Mouse (Mus musculus) inflammation-experienced regulatory T-cells, adult 6 months (primary cell): ENCODE data around the gene Cyp2d22. TPM values are rescaled to one million over a fixed set of nuclear protein-coding genes. Genes with fewer than 3 reads are reported as not detected.
A peak's percentile ranks its signal among the peaks of the same experiment; 100 is the strongest.
"Not testable (repeated sequence)": the region's sequence is repeated elsewhere in the genome, so short reads cannot be mapped to it uniquely, and the experiment has no call there.

Source experiments
- ATAC-seq: one replicate; pipeline ENCODE4 v1.8.0; 2017
- polyA plus RNA-seq, 3 experiments: library from polyadenylated mRNA; unstranded; fragments of 100-300 nt; shearing (Covaris generic); gene quantifications; one replicate each; pipeline ENCODE4 v1.2.1; 2017

Gene Cyp2d22
- polyA plus RNA-seq, 3 experiments from 2014 or later = 2.6 to 3.5 TPM; not detected in 1

DNA sequence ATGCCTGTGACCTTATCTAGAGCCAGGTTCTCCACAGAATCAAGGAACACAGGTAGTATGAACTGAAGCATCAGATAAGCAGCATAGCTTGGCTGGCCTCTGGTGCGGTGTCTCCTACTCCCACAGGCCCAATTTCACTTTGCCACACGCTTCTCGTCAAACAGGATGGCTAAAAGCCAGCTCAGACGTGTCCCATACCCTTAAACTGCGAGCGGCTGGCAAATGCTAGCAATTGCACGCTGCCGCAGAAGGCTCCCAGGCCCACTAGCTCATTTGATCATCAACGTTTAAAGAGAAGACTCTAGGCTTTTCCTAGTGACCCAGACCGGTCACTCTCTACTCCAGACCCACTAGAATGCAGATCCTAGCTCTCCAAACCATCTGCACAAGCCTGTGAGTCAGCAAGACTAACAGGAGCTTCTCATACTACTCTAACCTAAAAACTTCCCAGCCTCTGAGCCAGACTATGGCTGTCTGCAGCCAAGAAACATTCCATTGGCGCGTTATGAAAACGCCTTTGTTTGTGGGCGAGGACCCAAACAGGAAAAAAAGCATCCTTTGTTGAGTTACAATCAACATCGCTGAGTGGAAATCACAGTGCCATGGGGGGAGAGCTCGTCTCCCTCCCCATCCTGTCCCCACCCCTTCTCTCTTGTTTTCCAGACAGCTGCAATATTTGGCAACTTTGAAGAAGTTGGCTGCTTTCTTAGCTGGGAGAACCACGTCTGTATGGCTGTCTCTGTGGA, 3.5 kb downstream of the Cyp2d22 start:
- ATAC-seq = no peak

DNA sequence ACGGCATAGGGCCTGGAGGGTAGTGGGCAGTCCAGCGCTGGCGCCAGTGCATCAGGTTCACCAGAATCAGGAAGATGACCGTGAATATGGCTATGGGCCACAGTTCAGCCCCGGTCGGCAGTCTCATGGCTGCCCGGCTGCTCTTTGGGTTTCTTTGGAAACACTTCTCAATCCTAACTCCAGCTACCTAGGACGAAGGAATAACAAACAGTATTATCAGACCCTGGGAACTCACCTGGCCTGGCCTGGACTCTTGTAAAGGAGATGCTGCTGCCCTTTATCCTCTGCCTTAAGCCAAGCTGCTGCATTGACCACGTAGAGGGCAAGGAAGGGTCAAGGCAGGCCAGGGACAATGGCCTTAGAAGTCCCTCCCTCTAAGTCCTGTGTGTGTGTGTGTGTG, 4.2 kb downstream of the Cyp2d22 start:
- no peak for ATAC-seq

DNA sequence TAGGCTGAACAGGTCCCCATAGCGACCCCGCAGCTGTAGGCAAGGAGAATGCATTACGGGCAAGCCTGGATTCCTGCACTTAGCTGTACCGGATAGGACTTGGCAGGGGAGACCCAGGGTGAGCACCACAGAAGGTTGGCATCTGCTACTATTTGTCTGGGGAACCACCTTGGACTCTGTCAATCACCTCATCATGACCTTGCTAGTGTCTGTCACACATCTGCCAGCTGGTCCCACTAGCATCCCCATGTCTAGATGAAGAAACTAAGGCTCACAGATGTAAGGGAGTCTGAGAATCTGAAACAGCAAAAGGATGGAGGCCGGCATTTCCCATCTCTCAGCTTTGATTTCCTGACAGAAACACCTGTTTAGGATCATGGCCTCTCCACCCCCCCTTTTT, 5.6 kb downstream of the Cyp2d22 start:
- ATAC-seq = no peak

DNA sequence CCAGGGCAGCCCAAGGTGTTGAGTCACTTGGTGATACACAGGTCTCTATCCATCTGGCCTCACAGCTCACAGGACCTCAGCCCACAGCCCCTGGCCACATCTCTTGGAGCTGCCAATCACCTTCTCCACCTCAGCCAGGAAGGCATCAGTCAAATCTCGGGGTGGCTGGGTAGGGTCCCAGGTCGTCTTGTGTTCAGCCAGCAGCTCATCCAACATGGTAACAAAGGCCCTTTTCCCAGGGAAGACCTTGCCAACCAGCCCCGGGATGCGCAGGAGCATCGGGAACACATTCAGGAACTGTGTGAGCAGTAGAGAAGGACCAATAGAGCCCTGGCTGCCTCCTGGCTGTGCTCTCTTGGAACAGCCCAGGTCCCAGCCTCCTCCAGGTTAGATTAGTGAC, 7.1 kb downstream of the Cyp2d22 start:
- ATAC-seq = no peak

DNA sequence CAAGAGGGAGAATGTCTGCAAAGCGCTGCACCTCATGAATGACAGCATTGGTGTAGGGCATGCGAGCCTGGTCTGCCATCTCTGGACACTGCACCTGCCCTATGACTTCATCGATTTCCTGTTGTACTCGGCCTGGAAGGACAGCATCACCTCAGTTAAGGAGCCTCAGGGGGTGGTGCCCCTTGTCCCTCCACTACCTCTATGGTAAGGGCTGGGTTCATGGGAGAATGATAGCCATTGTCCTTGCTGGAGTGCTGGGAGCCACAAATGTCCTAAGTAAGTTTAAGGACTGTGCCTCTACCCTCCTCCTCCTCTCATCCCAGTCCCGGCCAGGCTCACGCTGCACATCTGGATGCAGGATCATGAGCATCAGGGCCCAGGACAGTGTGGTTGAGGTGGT, 7.6 kb downstream of the Cyp2d22 start:
- no peak for ATAC-seq

DNA sequence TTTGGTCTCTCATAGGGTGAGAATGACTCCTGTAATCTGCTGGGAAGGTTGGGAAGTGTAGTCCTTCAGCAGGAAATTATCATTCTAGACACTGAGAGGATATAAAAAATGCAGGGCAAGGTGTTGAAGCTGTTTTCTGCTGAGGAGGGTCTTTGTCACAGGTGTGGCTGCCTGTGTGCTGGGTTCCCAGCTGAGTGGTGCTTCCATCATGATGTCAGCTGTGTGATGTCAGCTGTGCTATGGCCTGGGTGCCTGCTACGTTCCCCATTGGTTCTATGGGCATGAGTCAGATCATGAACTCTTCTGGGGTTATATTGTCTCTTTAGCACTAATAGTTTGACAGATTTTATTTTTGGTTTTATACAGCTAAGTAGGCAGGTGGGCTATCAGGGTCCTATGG, 11.2 kb downstream of the Cyp2d22 start:
- no peak for ATAC-seq

DNA sequence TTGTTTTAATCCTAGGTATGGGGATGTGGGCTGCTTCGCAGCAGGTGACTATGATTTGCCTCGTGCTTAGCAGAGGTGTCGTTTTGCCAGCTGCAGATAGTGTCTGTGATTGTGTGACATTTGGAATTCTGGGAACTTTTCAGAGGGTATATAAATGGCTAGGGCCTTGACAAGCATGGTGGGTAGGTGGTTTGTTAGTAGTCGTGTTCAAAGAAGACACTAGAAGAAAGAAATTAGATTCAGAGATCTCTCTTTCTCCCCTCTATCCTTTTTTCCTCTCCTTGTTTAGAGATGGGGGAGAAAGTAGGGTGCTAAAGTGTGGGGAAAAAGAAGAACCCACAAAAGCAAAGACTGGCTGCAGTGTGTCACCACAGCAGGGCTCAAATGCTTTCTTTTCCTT, 11.9 kb downstream of the Cyp2d22 start:
- ATAC-seq = no peak

DNA sequence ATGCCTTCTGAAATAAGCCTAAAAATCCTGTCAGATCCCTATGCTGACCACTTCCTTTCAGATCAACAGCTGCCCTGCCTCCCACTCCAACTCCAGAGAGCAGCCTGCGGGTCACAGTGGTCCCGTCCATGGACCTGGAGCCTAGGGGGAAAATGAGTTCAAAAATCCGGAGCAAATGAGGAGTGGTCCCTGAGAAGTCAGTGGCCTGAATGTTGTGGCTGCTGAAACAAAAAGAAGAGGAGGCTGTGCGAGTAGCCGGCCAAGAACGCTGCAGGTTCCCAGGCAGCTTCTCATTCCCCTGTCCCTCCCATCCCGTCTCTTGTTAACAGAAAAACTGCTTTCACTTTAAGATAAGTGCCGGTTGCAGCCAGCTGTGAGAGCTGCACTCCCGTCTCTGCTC, 15.5 kb downstream of the Cyp2d22 start:
- not testable (repeated sequence) for ATAC-seq

DNA sequence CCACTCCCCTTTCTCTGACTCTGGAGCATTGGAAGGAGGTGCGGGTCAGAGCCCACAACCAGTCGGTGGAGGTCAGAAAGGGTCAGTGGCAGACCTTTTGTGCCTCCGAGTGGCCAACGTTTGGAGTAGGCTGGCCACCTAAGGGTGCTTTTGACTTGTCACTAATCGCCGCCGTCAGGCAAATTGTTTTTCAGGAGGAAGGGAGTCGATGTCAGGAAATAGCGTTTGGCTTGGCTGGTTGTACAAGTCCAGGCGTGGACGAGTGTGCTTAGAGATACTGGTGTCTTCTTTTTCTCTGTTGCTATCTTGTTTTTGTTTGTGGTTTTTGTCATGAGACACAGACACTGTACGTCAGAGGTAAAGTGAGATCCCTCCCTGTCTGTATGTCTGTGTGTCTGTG, 16.3 kb downstream of the Cyp2d22 start:
- ATAC-seq = not testable (repeated sequence)

DNA sequence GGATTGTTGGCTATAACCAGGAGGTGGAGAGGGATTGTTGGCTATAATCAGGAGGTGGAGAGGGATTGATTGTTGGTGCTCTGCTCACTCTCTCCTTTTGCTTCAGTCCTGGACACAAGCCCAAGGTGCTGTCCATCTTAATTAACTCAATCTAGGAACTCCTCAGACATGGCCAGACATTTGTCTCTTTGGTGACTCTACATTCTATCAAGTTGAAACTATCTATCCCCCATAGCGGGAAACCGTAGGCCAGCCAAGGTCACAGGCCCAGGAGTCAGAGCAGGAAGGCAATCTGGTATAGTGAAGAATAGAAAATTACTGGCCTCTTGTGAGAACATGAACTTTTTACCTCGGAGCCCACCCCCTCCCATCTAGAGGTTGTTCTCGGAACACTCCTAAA, 17.8 kb downstream of the Cyp2d22 start:
- ATAC-seq = no peak

DNA sequence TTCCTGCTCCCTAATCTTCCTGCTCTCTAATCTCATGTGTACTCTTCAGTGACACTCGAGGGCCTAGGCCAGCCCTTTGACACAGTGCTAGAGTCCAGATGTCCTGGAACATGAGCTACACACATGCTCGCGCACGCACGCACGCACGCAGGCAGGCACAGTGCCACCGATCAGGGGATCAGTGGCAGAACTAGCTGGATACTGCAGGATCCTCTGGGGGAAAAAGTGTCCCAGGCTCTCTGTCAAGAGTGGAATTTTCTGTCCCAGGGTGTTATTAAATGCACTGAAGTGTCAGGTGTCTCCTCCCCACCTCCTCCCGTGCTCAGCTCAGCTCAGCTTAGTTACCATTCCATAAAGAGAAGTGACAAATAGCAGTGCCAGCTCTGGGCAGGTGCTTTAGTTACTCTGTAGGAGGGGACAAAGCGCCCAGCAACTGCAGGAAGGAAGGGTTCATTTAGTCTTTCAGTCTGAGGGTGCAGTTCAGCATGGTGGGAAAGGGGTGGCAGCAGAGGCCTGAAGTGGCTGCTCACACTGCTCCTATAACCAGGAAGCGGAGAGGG, 18.5 kb downstream of the Cyp2d22 start:
- ATAC-seq = no peak

DNA sequence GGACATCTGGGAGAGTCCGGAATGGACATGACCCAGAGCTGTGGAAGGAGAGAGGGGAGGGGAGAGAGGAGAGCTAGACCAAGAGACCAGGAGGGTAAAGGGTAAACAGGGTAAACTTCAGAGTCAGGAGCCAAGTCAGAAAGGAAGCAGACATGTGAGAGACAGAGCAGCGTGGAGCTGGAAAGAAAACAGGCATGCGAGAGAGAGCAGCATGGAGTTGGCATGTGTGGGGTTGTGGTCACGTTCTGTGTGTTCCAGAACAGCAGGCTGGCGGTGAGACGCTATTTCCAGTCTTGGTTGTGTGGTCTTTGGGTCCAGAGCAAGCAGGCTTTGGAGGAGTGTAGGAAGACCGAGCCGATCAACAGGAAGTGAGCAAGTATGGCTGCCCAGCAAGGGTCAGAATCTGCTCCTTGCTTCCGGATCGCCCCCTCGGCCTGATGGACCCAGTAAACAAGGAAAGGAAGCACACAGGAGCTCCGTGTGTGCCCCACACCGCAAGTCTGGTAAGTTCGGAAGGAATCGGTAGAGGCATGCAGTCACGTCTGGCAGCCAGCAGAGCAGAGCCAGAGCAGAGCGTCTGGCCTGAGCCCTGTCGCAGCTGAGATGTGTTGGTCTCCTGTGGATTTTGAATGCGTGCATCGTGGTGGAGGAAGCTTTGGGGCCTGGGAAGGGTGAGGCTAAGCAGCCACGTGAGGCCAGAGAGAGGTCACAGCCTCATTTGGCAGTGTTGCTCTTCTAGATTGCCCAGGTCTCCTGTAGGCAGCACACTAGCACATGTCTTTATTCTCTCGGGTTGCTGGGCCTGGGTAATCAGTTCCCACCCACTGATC, 21.4 kb downstream of the Cyp2d22 start:
- no peak for ATAC-seq

DNA sequence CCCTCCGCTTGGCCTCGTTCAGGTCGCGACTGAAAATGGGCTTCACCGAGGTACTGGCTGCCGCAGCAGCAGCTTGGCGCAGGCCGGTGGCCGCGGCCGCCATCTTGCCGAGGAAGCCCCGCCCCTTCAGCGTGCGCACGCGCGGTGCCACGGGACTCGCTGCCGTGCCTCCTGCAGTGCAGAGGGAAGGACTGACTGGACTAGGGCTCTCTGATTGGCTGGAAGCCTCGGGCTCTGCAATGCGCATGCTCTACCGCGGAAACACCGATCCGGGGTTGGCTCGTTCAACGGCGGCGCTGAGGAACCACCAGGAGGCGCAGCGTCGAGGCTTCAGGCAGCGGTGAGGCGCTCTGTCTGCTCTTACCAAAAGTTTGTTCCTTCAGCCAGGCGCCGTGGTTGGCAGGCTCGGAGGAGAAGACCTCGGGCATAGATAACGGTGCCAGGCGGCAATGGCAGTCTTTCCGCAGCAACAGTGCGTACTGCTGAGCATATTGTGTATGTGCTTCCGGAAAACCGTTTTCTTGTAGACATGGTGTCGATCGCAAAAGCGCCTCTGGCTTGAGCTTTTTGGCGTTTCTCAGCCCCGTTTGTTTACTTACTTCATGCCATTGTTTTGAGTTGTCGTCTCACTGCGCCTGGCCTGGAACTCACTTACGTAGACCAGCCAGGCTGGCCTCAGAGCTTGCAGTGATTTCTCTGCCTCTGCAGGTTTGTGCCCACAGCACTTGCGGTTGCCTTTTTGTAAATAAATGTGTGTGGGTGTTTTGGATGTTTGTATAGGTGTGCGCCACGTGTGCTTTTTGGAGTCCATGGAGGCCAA, 25.7 kb downstream of the Cyp2d22 start, which contains the start of gene Ndufa6:
Ndufa6 (minus strand) TSS at position 197 of the 820 bp plus-strand sequence.
- ATAC-seq = peak; percentile 98

DNA sequence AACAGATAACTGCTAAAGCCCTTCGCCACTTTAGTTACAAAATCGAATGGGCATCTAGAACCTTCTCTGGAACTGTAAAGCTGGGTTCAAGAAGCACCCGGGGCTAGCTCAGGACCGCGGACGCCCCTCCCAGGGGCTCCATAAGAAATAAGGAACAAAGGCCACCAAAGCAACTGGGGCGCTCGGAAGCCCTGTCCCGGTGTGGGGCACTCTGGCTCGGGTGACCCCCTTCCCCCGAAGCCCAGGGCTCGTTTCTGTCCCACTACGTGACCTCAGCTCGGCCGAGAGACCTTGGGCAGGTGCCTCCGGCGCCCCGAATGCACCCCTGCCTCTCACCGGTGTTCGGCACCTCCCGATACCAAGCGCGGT, 26.3 kb downstream of the Cyp2d22 start:
- ATAC-seq = no peak

DNA sequence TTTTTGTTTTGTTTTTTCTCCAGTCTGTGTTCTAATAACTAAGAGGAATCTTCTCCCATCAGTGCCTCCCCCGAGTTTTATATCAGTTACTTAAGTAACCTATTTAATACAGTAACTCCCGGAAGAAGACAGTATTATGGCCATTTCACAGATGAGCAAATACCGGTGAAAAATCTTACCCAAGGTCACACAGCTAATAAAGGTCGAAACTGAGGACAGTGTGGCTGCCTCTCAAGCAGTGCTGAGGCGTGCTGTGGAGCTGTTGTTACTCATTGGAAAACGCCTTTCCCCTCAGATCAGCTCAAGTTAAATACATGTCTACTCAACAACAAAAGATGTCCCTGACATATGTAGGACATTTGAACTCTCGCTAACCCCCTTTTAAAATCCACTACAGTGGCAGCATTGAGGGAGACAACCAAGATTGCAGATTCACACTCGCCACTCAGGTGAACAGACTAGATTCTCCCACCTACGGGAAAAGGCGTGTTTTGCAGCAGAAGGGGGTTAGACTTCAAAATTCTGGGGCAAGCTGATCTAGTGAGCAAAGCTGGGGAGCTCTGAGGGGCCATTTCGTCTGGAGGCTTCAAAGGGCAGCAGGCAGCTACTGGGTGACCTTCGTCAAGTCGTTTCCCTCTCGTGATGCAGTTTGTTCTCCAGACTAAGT, 26.8 kb downstream of the Cyp2d22 start:
- no peak for ATAC-seq

DNA sequence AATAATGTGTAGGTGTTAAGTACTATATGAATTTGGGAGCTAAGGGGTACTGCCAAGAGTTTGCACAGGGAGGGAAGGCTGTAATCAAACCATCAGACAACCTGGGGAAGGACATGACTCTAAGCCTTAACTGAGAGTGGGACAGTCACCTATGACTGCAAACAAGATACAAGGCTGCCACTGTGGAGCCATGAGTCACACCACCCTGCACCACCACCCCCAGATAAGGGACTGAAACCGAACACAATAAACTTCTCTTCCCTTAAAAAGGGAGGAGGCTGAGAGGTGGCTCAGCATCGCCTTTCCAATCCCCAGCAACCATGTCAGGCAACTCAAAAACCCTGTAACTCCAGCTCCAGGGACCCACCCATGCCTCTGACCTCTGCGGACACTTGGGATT, 28.6 kb downstream of the Cyp2d22 start:
- no peak for ATAC-seq

DNA sequence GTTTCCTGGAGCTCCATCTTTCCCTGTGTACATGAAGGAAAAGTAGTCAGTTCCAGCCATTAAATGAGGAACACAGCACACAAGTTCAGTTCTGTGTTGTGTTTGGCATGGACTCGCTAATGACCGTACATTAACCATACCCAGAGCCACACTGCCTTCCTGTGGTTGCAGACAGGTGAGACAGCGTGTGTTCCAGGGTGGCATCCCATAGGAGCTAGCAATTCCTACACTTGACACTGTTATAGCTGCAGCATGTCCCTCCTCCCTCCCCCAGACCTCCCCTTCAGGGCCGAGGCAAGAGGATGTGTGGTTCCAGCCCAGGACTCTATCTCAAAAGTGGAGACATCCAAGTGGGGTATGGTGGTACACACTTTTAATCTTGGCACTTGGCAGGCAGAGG, 29.7 kb downstream of the Cyp2d22 start:
- ATAC-seq = no peak

DNA sequence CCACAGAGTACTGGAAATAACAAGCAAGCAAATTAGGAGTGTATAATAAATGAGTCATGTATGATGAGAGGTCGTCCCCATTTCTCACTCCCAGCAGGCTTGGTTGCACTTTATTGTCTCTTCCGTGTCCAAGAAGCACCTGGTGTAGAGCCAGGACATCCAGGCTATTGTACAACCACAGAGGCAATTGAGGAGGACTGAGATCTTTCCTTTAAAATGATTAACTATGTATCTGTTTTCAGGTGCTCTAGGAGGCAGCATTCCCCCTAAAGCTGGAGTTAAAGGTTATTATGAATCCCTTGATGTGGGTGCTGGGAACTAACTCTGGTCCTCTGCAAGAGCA, 31.1 kb downstream of the Cyp2d22 start:
- no peak for ATAC-seq

DNA sequence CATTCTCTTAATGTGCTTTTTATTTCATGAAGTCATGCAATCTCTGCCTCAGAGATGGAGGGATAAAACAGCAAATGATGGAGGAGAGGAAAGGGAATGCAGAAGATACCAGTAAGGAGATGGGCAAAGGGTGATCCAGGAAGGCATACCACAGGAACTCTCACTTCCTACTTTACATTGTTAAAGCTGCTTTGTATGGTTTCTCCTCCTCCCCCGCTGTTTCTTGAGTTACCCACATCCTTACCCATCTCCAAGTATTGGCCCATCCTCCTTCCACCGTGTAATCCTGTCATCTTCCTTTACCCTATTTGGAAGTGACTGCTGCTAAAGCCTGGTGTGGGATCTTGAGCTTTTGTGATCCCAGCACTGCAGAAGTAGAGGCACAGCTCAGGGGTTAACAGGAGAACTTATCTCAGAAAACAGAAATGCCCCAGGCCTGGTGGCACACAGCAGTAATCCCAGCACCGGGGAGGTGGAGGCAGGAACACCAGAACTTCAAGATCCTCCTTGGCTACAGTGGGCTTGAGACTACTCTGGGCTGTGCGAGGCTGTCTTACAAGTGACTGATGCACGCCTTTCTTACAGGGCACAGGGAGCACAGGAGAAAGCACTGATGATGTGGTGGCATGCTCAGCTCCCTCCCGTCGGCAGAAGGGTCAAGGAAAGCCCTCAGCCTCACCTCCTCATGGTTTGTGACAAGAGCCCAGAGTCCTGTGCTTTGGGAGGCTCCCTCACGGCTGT, 31.6 kb downstream of the Cyp2d22 start:
- ATAC-seq = no peak

DNA sequence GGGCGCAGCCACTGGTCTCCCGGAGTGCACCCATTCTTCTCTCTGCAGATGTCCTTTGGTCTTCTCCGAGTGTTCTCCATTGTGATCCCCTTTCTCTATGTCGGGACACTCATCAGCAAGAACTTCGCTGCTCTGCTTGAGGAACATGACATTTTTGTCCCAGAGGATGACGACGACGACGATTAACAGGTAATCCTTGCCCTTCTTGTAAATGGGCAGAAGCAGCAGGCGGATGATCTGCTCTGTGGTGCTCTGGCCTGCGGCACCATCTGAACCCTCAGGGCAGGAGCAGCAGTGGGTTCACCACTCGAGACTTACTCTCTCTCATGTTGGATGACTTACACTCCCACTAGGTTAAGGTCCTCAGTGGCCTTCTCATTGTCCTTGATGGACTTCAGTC, 32.2 kb downstream of the Cyp2d22 start:
- no peak for ATAC-seq

DNA sequence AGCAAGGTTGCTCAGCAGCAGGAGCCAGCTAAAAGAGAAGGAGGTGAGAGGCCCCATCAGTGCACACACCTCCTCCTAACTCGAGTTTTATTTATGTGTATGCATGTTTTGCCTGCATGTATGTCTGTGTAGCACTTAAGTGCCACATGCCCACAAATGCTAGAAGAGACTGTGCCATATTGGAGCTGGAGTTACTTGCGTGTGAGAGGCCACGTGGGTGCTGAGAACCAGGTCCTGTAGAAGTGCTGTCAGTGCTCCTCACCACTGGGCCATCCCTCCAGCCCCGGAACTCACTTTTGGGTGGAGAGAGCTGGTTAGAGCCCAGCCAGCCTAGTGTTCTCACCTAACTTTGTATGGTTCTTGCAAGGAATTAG, 32.8 kb downstream of the Cyp2d22 start:
- ATAC-seq = no peak
